Mouse (Mus musculus): ENCODE measurements around the gene Spata16.

Gene Spata16

GRCm38 (mm10) chr3:26832954-26833353 lies 195.5 kb downstream of the Spata16 start:
- DNase-seq (ENCODE audit: low spot score): no peak

- peak; percentile 52 for DNase-seq (ENCODE audit: low spot score)
Observed at GRCm38 (mm10) chr3:26834178-26835050, 197.0 kb downstream of the Spata16 start.

- no peak for DNase-seq (ENCODE audit: low spot score)
Observed at GRCm38 (mm10) chr3:26835051-26835755, 197.8 kb downstream of the Spata16 start.

- DNase-seq (ENCODE audit: low spot score): peak; percentile 78
Observed at GRCm38 (mm10) chr3:26845041-26845440, 207.6 kb downstream of the Spata16 start.

GRCm38 (mm10) chr3:26847935-26848334 lies 210.5 kb downstream of the Spata16 start:
- no peak for DNase-seq (ENCODE audit: low spot score)

- DNase-seq (ENCODE audit: low spot score): no peak
Observed at GRCm38 (mm10) chr3:26850207-26850606, 212.8 kb downstream of the Spata16 start.

- DNase-seq (ENCODE audit: low spot score): no peak
Observed at GRCm38 (mm10) chr3:26850691-26851563, 213.5 kb downstream of the Spata16 start.

GRCm38 (mm10) chr3:26853557-26853956 lies 216.1 kb downstream of the Spata16 start:
- no peak for DNase-seq (ENCODE audit: low spot score)

GRCm38 (mm10) chr3:26874706-26875105 lies 237.3 kb downstream of the Spata16 start:
- no peak for DNase-seq (ENCODE audit: low spot score)

- no peak for DNase-seq (ENCODE audit: low spot score)
Observed at GRCm38 (mm10) chr3:26877291-26877690, 239.9 kb downstream of the Spata16 start.

- no peak for DNase-seq (ENCODE audit: low spot score)
Observed at GRCm38 (mm10) chr3:26916607-26917006, 279.2 kb downstream of the Spata16 start.

GRCm38 (mm10) chr3:26920986-26921385 lies 283.6 kb downstream of the Spata16 start:
- peak; percentile 6 for DNase-seq (ENCODE audit: low spot score)

GRCm38 (mm10) chr3:26921576-26921975 lies 284.2 kb downstream of the Spata16 start:
- DNase-seq (ENCODE audit: low spot score): no peak

- no peak for DNase-seq (ENCODE audit: low spot score)
Observed at GRCm38 (mm10) chr3:26923391-26923790, 286.0 kb downstream of the Spata16 start.

- DNase-seq (ENCODE audit: low spot score): no peak
Observed at GRCm38 (mm10) chr3:26924212-26924611, 286.8 kb downstream of the Spata16 start.

- DNase-seq (ENCODE audit: low spot score): no peak
Observed at GRCm38 (mm10) chr3:26933079-26933478, 295.7 kb downstream of the Spata16 start.

GRCm38 (mm10) chr3:26936897-26937590 lies 299.6 kb downstream of the Spata16 start:
- DNase-seq (ENCODE audit: low spot score): no peak

- DNase-seq (ENCODE audit: low spot score): no peak
Observed at GRCm38 (mm10) chr3:26966776-26967175, 329.4 kb downstream of the Spata16 start.

GRCm38 (mm10) chr3:26968852-26969513 lies 331.6 kb downstream of the Spata16 start:
- DNase-seq (ENCODE audit: low spot score): no peak

GRCm38 (mm10) chr3:26970529-26970928 lies 333.1 kb downstream of the Spata16 start:
- no peak for DNase-seq (ENCODE audit: low spot score)

- DNase-seq (ENCODE audit: low spot score): no peak
Observed at GRCm38 (mm10) chr3:26971276-26971675, 333.9 kb downstream of the Spata16 start.
